Mouse (Mus musculus) limb, embryonic 14.5 days (tissue): Measurements from ENCODE around the gene Ttf1. TPM values are rescaled to one million over a fixed set of nuclear protein-coding genes. Genes with fewer than 3 reads are reported as not detected.

Experiments
- ATAC-seq: fragments of 200-750 bp; cut with Nextera tagmentation; 2 replicates; pipeline ENCODE4 v1.8.0; 2017; ENCODE audit warnings: low read depth, moderate number of reproducible peaks, moderate TSS enrichment; ENCODE audit not compliant: low FRiP score
- DNase-seq: peaks from one replicate; pipeline ENCODE4 v3.0.0-alpha.2; 2015; ENCODE audit warnings: low spot score
- H3K27ac ChIP-seq: fragments of 300-500 bp; sonication (generic); replicated peaks from 2 replicates; pipeline ENCODE4 v1.5.1; 2014; ENCODE audit warnings: low read depth, mild to moderate bottlenecking, low read length, moderate library complexity, mixed read lengths
- H3K27me3 ChIP-seq: fragments of 300-500 bp; sonication (generic); 2 replicates; pipeline ENCODE4 v1.6.1; 2014; ENCODE audit warnings: low read length, mixed read lengths; ENCODE audit not compliant: control insufficient read depth, insufficient read depth
- H3K36me3 ChIP-seq: fragments of 300-500 bp; sonication (generic); 2 replicates; pipeline ENCODE4 v1.6.1; 2014; ENCODE audit warnings: mild to moderate bottlenecking, low read length, moderate library complexity, mixed read lengths; ENCODE audit not compliant: control insufficient read depth, insufficient read depth
- H3K4me1 ChIP-seq: fragments of 300-500 bp; sonication (generic); 2 replicates; pipeline ENCODE4 v1.6.1; 2014; ENCODE audit warnings: antibody characterized with exemption, low read length, mixed read lengths; ENCODE audit not compliant: control insufficient read depth, insufficient read depth
- H3K4me2 ChIP-seq: fragments of 300-500 bp; sonication (generic); replicated peaks from 2 replicates; pipeline ENCODE4 v1.6.1; 2014; ENCODE audit warnings: low read depth, mild to moderate bottlenecking, low read length, moderate library complexity; ENCODE audit not compliant: severe bottlenecking
- H3K4me3 ChIP-seq: fragments of 300-500 bp; sonication (generic); replicated peaks from 2 replicates; pipeline ENCODE4 v1.5.1; 2014; ENCODE audit warnings: low read length
- H3K9ac ChIP-seq: fragments of 300-500 bp; sonication (generic); 2 replicates; pipeline ENCODE4 v1.6.1; 2014; ENCODE audit warnings: mild to moderate bottlenecking, low read depth, low read length, moderate library complexity; ENCODE audit not compliant: severe bottlenecking
- H3K9me3 ChIP-seq: fragments of 300-500 bp; sonication (generic); 2 replicates; pipeline ENCODE4 v1.6.1; 2016; ENCODE audit warnings: low read length; ENCODE audit not compliant: control insufficient read depth
- POLR2A ChIP-seq: fragments of 200-500 bp; IDR thresholded peaks from 2 replicates; pipeline ENCODE4 v1.8.0; 2012; ENCODE audit warnings: inconsistent platforms, mild to moderate bottlenecking, moderate library complexity, borderline replicate concordance; ENCODE audit not compliant: insufficient read depth, insufficient read length; ENCODE audit errors: extremely low read depth
- WGBS: fragments of 180-500 bp; shearing (Covaris S2); extraction: QIAGEN DNeasy Blood & Tissue Kit; methylation state at CpG from one replicate; pipeline ENCODE4 v1.1.7; 2014; 5-methylcytosine and 5-hydroxymethylcytosine counted together
- polyA plus RNA-seq, 2 experiments: library from polyadenylated mRNA; depleted of rRNA in 1 of 2; stranded (reverse) in 1 of 2; unstranded in 1 of 2; fragments of >200 nt; fragmentation: Nextera tagmentation in 1 of 2; extraction: Ambion mirVana in 1 of 2; gene quantifications; 2 replicates each; pipeline versions ENCODE4 v1.2.1 to v1.2.3; 2012 to 2014

The Ttf1 gene
- polyA plus RNA-seq (2012; rRNA removed), result 13.0 and 13.4 TPM in 2 replicates
- 8.2 and 9.5 TPM in 2 replicates for polyA plus RNA-seq (2014; fragmentation: Nextera tagmentation; extraction: Ambion mirVana)

GRCm38 (mm10) chr2:29060135-29060597 lies at the start of gene Ttf1:
TSS of gene Ttf1 (plus strand) at chr2:29060262.
- ATAC-seq (peak; percentile 96), DNase-seq (peak; percentile 96)
- Histone ChIP-seq H3K36me3 (peaks cover 2% of the 10 kb centered on the region; the same call in 1 of the 2 replicates), H3K4me3 (peak within 1 kb of the TSS; percentile 85), H3K9me3 (no peaks in the 10 kb centered on the region), H3K27me3 (no peaks in the 10 kb centered on the region), H3K4me1 (peaks cover 7% of the 10 kb centered on the region), H3K9ac (peak within 1 kb of the TSS; percentile 77), H3K27ac (peak within 1 kb of the TSS; percentile 86), H3K4me2 (peak within 1 kb of the TSS; percentile 71)
- peak; percentile 72; the same call in 1 of the 2 replicates for TF ChIP-seq POLR2A
- under 1% methylated on average over 41 of the region's 41 CpGs for WGBS

- 53% methylated on average over 5 of the region's 5 CpGs for WGBS
- H3K36me3 ChIP-seq, result no peaks in the 10 kb centered on the region
- no peak overlapping the region for H3K9ac ChIP-seq
- peaks cover 3% of the 10 kb centered on the region; the same call in 1 of the 2 replicates for H3K4me1 ChIP-seq
- no peak overlapping the region for H3K4me3 ChIP-seq
- H3K27ac ChIP-seq, result no peak overlapping the region
- peaks cover 17% of the 10 kb centered on the region; the same call in 1 of the 2 replicates for H3K27me3 ChIP-seq
- no peak for TF ChIP-seq POLR2A
- no peak overlapping the region for H3K4me2 ChIP-seq
- H3K9me3 ChIP-seq, result no peaks in the 10 kb centered on the region
- no peak for DNase-seq
- ATAC-seq, result no peak
These were observed 47.5 kb upstream of the Ttf1 start for GRCm38 (mm10) chr2:29012523-29012922.

GRCm38 (mm10) chr2:29016599-29017587 lies 43.2 kb upstream of the Ttf1 start:
- peaks cover 12% of the 10 kb centered on the region; the same call in 1 of the 2 replicates for H3K27me3 ChIP-seq
- ATAC-seq, result no peak
- no peak overlapping the region for H3K4me2 ChIP-seq
- no peak overlapping the region for H3K27ac ChIP-seq
- DNase-seq, result peak; percentile 24
- no peak overlapping the region for H3K9ac ChIP-seq
- no peaks in the 10 kb centered on the region for H3K9me3 ChIP-seq
- TF ChIP-seq POLR2A, result no peak
- no peak overlapping the region for H3K4me3 ChIP-seq
- peaks cover 3% of the 10 kb centered on the region; the same call in 1 of the 2 replicates for H3K4me1 ChIP-seq
- WGBS, result 48% methylated on average over 27 of the region's 27 CpGs
- H3K36me3 ChIP-seq, result no peaks in the 10 kb centered on the region

- Histone ChIP-seq H3K27me3 (peaks cover 6% of the 10 kb centered on the region; the same call in 1 of the 2 replicates), H3K9me3 (no peaks in the 10 kb centered on the region), H3K4me1 (peaks cover 3% of the 10 kb centered on the region; the same call in 1 of the 2 replicates), H3K4me2 (no peak overlapping the region), H3K9ac (no peak overlapping the region), H3K36me3 (no peaks in the 10 kb centered on the region), H3K27ac (no peak overlapping the region), H3K4me3 (no peak overlapping the region)
- DNase-seq (no peak), ATAC-seq (no peak)
- TF ChIP-seq POLR2A, result no peak
- 52% methylated on average over 5 of the region's 5 CpGs for WGBS
These were observed 41.4 kb upstream of the Ttf1 start for GRCm38 (mm10) chr2:29018680-29019079.

- DNase-seq, result no peak
- WGBS, result 36% methylated on average over 17 of the region's 17 CpGs
- H3K9ac ChIP-seq, result no peak overlapping the region
- H3K27me3 ChIP-seq, result peaks cover 6% of the 10 kb centered on the region; the same call in 1 of the 2 replicates
- no peak overlapping the region for H3K4me2 ChIP-seq
- no peak overlapping the region for H3K4me3 ChIP-seq
- TF ChIP-seq POLR2A, result no peak
- ATAC-seq, result no peak
- H3K4me1 ChIP-seq, result peaks cover 3% of the 10 kb centered on the region; the same call in 1 of the 2 replicates
- no peak overlapping the region for H3K27ac ChIP-seq
- H3K36me3 ChIP-seq, result no peaks in the 10 kb centered on the region
- H3K9me3 ChIP-seq, result no peaks in the 10 kb centered on the region
These were observed 39.0 kb upstream of the Ttf1 start for GRCm38 (mm10) chr2:29021025-29021424.
